Mouse (Mus musculus) midbrain, embryonic 15.5 days (tissue): ENCODE data around the gene 4930412O13Rik. TPM values are rescaled to one million over a fixed set of nuclear protein-coding genes. Genes with fewer than 3 reads are reported as not detected.
A peak's percentile ranks its signal among the peaks of the same experiment; 100 is the strongest.

Experiments
- ATAC-seq: fragments of 200-750 bp; cut with Nextera tagmentation; replicated peaks from 2 replicates; pipeline ENCODE4 v1.8.0; 2017; ENCODE audit warnings: moderate TSS enrichment
- H3K27ac ChIP-seq: fragments of 300-500 bp; sonication (generic); 2 replicates; pipeline ENCODE4 v1.5.1; 2015; ENCODE audit warnings: mild to moderate bottlenecking, inconsistent platforms
- H3K27me3 ChIP-seq: fragments of 300-500 bp; sonication (generic); replicated peaks from 2 replicates; pipeline ENCODE4 v1.6.1; 2015; ENCODE audit warnings: inconsistent platforms
- H3K36me3 ChIP-seq: fragments of 300-500 bp; sonication (generic); replicated peaks from 2 replicates; pipeline ENCODE4 v1.6.1; 2015; ENCODE audit warnings: inconsistent platforms
- H3K4me1 ChIP-seq: fragments of 300-500 bp; sonication (generic); 2 replicates; pipeline ENCODE4 v1.6.1; 2015; ENCODE audit warnings: inconsistent platforms
- H3K4me2 ChIP-seq: fragments of 300-500 bp; sonication (generic); 2 replicates; pipeline ENCODE4 v1.6.1; 2015; ENCODE audit warnings: inconsistent platforms, mild to moderate bottlenecking, moderate library complexity
- H3K4me3 ChIP-seq: fragments of 300-500 bp; sonication (generic); 2 replicates; pipeline ENCODE4 v1.5.1; 2015; ENCODE audit warnings: mild to moderate bottlenecking, inconsistent platforms
- H3K9ac ChIP-seq: fragments of 300-500 bp; sonication (generic); 2 replicates; pipeline ENCODE4 v1.6.1; 2015; ENCODE audit warnings: mild to moderate bottlenecking, inconsistent platforms
- H3K9me3 ChIP-seq: fragments of 300-500 bp; sonication (generic); 2 replicates; pipeline ENCODE4 v1.6.1; 2016; ENCODE audit warnings: inconsistent platforms
- WGBS: fragments of 180-500 bp; shearing (Covaris S2); methylation state at CpG from one replicate; pipeline ENCODE4 v1.1.7; 2015; ENCODE audit warnings: mixed read lengths; 5-methylcytosine and 5-hydroxymethylcytosine counted together
- polyA plus RNA-seq: library from polyadenylated mRNA; unstranded; fragments of >200 nt; fragmentation: Nextera tagmentation; extraction: Ambion mirVana; gene quantifications from 2 replicates; pipeline ENCODE4 v1.2.1, GENCODE M21; 2015

Gene 4930412O13Rik
- polyA plus RNA-seq, 1 experiment from 2014 or later: 1.3 TPM

DNA sequence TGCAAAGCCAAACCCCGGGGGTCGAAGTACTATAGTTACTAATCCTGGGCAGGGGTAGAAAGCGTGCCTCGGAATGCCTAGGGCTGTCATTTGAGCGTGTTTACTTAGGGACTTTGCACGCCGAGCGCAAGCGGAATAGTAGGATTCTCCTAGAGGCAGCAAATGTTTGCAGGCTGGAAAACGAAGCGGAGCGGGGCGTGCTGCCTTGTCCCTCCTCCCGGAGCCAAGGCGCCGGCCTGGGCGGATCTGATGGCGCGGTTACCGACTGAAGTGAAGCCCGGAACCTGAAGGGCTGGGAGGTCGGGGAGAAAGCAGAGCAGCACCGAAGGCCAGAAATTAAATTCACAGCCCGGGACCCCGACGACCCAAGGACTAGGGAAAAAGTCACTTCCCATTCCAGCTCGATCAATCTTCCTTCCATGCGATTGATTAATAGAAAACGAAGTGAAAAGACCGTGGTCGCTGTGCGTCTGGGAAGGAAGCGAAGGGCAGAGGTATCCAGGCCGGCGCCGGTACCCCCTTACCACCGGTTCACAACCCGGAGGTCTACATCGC lies 1.4 kb downstream of the 4930412O13Rik start:
- ATAC-seq: no peak
- under 1% methylated on average over 39 of the region's 39 CpGs for WGBS
- Histone ChIP-seq H3K4me2 (peak overlapping the region; percentile 67), H3K9me3 (no peaks in the 10 kb centered on the region), H3K27me3 (peaks cover 52% of the 10 kb centered on the region), H3K4me1 (peaks cover 29% of the 10 kb centered on the region), H3K9ac (peak overlapping the region; percentile 41), H3K27ac (peak overlapping the region; percentile 81), H3K4me3 (peak overlapping the region; percentile 43), H3K36me3 (no peaks in the 10 kb centered on the region)

DNA sequence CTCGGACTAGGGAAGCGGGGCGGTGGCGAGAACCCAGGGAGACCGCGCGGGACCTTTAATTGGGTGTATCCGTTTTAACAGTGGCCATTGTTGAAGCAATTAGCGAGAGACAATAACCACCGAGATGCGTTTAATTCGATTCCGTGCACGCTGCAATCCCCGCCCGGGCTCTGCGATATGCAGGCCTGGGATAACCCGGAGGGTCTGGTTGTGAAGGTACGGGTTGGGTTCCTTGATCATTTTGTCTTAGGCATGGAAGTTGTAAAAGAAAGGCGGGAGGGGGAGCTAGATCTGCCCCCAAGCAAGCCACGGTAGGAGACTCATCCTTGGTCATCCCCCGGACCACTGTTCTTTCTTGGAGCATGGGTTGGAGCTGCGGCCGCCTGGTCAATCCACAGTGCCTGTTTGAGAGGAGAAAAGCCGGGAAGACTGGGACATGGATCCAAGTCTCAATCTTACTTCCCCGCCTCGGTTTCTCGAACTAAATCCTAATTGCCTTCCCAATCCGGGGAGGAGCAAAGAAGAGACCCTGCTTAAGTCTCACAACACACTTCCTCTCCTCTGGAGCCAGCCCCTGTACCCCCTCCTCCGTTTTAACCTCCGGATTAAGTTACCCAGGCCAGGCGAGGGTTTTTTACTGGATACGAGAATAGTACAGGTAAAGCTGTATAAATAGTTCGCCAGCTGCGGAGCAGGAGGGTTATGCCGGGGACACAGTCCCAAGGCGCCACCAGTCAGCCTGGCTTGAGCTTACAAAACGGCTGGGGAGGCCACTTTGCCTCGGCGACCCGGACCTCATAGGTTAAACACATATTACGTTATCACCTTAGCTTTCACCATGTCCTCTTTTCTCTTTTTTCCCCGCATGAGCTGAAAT lies 2.1 kb downstream of the 4930412O13Rik start:
- WGBS: under 1% methylated on average over 43 of the region's 43 CpGs
- H3K9me3 ChIP-seq: no peaks in the 10 kb centered on the region
- peak overlapping the region; percentile 67 for H3K4me2 ChIP-seq
- peaks cover 29% of the 10 kb centered on the region for H3K4me1 ChIP-seq
- H3K4me3 ChIP-seq: peak overlapping the region; percentile 43
- peak overlapping the region; percentile 41 for H3K9ac ChIP-seq
- H3K36me3 ChIP-seq: no peaks in the 10 kb centered on the region
- ATAC-seq: no peak
- peak overlapping the region; percentile 81 for H3K27ac ChIP-seq
- H3K27me3 ChIP-seq: peaks cover 54% of the 10 kb centered on the region

DNA sequence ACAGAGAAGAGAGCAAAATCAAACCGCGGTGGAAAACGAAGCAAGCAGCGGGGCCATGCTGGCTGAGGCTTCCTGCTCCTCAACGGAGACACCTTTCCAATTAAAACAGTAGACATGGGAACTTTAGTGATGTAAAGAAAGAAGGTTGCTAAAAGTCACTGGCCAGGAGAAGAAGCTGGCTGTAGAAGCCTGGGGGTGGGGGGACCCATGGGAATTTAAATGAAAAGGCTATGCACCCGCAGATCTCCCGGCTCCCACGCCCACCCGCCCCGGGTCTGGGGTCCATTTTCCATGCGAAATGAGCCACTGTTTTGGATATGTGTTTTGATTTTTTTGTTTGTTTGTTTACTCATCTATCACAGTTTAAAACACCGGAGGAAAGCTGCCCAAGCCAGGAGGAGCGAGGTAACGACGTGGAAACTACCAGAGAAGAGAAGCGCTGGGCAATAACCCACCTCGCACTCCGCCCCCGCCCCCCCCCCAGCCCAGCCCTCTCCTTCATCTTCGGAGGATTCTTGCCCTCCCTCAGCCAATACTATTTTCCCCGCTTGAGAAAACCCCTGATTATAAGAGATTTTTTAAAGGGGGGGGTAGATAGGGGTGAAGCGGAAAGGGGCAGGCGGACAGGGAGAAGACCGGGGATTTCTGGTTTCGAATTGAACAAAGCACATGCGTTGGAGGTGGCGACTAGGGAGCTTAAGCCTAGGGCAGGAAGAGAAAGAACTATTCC lies 2.9 kb downstream of the 4930412O13Rik start:
- Histone ChIP-seq H3K4me2 (peak overlapping the region; percentile 67), H3K27ac (peak overlapping the region; percentile 81), H3K36me3 (no peaks in the 10 kb centered on the region), H3K9ac (peak overlapping the region; percentile 41), H3K27me3 (peaks cover 53% of the 10 kb centered on the region), H3K4me3 (peak overlapping the region; percentile 43), H3K9me3 (no peaks in the 10 kb centered on the region), H3K4me1 (peaks cover 23% of the 10 kb centered on the region)
- ATAC-seq: no peak
- whole genome bisulfite sequencing: under 1% methylated on average over 25 of the region's 27 CpGs

DNA sequence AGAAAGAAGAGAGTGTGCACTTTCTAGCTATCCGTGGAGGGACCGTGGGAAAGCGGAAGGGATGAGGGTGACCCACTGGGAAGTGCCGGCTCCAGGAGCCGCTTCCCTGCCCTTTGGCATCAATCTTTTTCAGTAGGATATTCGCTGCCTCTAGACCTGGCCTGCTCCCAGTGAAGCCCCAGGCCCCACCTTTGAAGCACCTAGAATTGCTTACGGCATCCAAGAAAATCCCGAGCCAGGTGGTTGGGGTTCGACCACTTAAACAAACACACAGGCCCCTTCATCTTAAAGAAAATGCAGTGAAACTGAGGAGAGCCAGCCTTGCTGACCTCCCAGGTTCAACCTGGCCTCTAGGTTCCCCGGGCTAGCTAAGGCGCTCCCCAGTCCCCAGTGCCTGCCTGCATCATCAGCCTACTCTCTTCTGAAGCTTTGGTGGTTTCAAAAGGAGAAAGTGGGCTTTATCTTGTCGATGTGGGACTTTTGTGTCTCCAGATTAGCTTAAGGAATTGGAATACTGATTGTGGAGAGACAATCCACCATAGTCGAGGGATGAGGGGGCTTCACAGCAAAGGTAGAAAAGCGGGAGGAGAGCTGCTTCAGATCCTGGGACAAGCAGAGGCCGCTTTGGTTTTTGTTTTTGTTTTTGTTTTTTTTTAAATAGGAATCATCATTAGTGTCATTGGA lies 3.6 kb downstream of the 4930412O13Rik start:
- Histone ChIP-seq H3K27me3 (peaks cover 53% of the 10 kb centered on the region), H3K4me2 (peak overlapping the region; percentile 67), H3K4me3 (peak overlapping the region; percentile 43), H3K4me1 (peaks cover 23% of the 10 kb centered on the region), H3K27ac (peak overlapping the region; percentile 81), H3K9ac (peak overlapping the region; percentile 41), H3K36me3 (no peaks in the 10 kb centered on the region), H3K9me3 (no peaks in the 10 kb centered on the region)
- WGBS: 2% methylated on average over 15 of the region's 15 CpGs
- ATAC-seq: no peak

DNA sequence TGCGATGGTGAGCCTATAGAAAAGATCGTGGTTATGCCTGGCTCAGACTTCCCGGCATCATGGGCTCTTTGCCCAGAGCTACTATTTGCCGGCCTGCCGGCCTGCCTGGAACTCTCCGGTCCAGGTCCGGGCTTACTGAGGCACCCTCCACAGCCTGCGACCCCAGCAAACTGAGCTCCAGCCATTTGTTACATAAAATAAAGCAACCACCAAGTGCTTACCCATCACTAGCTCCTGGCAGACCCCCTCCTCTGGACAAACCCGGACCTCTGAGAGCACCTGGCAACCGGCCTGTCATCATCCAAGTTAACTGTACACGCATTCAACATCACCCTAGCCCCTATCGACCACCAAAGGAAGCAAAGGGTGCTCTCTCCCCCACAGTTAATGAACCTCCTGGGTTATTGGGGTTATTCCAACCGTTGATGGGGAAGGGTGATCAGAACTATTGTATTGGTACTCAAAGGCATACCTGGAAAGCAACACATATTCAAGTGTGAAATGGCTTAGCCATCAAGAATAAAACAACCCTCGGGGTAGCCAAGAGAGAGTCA lies 4.2 kb downstream of the 4930412O13Rik start:
- Histone ChIP-seq H3K4me2 (peak overlapping the region; percentile 67), H3K4me1 (peaks cover 23% of the 10 kb centered on the region), H3K9ac (peak overlapping the region; percentile 38), H3K36me3 (no peaks in the 10 kb centered on the region), H3K9me3 (no peaks in the 10 kb centered on the region), H3K27me3 (peaks cover 52% of the 10 kb centered on the region), H3K4me3 (peak overlapping the region; percentile 43), H3K27ac (peak overlapping the region; percentile 81)
- no peak for ATAC-seq
- 2% methylated on average over 14 of the region's 14 CpGs for WGBS

DNA sequence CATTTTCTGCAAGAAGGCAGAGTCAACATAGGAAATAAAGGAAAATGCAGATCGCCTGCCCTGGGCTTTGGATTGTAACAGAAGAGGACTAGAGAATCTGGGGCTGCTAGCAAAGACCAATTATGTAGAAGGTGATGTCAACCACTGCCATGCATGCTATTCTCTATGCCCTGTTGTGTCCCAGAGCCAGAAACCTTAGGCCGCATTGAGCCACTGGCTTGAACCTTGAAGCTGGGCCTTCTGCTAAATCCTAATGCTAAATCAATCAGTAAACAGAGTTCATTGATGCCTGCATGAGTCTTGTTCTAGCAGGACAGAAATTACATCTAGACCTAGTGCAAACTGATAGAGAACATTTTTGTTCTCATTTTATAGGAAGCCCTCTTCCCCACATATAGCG lies 5.0 kb downstream of the 4930412O13Rik start:
- peak overlapping the region; percentile 38 for H3K9ac ChIP-seq
- H3K4me2 ChIP-seq: peak overlapping the region; percentile 67
- no peaks in the 10 kb centered on the region for H3K36me3 ChIP-seq
- H3K27ac ChIP-seq: peak overlapping the region; percentile 81
- ATAC-seq: no peak
- H3K4me3 ChIP-seq: peak overlapping the region; percentile 43
- 11% methylated on average over 3 of the region's 3 CpGs for WGBS
- H3K27me3 ChIP-seq: peaks cover 57% of the 10 kb centered on the region
- peaks cover 18% of the 10 kb centered on the region for H3K4me1 ChIP-seq
- no peaks in the 10 kb centered on the region for H3K9me3 ChIP-seq

DNA sequence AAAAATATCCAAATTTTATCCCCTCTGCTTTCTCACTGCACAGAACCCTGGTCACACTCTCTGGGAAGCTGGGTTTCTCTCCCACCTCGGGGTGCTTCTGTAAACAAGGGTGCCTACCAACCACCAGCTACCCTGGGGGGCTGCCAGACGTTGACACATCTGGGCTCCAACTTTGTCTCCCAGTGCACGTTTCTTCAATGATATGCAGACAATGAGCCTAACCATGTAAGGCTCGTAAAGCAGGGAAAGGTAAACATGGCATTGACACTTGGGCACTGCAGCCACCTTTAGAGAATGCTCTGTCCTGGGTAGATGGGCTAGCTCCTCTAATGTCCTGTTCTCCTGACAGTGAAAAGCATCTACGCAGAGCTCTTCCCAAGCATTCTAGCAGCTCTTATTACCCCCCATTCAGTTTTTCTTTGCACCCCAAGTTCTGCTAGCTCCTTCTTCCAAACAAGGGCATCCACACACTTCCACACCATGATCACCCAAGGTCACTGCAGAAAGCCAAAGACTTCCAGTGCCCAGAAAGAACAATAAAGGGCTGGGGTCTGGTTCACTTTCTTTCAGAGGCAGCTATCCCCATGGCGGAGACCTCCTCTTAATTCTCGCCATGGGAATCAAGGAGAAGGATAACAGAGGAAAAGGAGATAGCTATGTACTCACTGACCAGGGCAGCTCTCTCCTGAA lies 6.0 kb downstream of the 4930412O13Rik start:
- Histone ChIP-seq H3K27me3 (peaks cover 58% of the 10 kb centered on the region), H3K36me3 (no peaks in the 10 kb centered on the region), H3K9me3 (no peaks in the 10 kb centered on the region), H3K4me1 (peaks cover 10% of the 10 kb centered on the region), H3K27ac (peak overlapping the region; percentile 81), H3K4me2 (peak overlapping the region; percentile 67), H3K4me3 (peak overlapping the region; percentile 43), H3K9ac (peak overlapping the region; percentile 38)
- ATAC-seq: no peak
- WGBS: 1% methylated on average over 7 of the region's 7 CpGs

DNA sequence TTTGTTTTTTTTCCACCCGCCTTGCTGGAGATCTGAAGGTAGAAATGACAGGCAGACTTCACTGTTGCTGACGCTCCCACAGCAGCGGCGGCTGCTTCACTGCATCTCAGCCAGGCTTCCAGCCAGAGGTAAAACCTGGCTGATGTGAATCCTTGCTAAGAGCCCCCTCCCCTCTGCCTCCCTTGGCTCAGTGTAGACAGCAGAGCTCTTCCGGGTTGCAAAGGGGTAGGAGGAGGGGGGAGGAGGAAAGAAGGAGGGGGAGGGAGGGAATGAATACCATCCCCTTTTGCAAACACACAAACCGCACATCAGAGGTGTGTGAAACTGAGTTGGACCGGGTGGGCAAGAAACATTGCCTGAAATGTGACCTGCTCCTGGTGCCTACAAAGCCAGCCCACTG lies 6.6 kb downstream of the 4930412O13Rik start:
- Histone ChIP-seq H3K9ac (peak overlapping the region; percentile 38), H3K4me2 (peak overlapping the region; percentile 67), H3K4me1 (peaks cover 4% of the 10 kb centered on the region), H3K36me3 (no peaks in the 10 kb centered on the region), H3K27ac (peak overlapping the region; percentile 81), H3K9me3 (no peaks in the 10 kb centered on the region), H3K4me3 (peak overlapping the region; percentile 43), H3K27me3 (peaks cover 59% of the 10 kb centered on the region)
- ATAC-seq: peak; percentile 62
- WGBS: 0% methylated on average over 7 of the region's 7 CpGs

DNA sequence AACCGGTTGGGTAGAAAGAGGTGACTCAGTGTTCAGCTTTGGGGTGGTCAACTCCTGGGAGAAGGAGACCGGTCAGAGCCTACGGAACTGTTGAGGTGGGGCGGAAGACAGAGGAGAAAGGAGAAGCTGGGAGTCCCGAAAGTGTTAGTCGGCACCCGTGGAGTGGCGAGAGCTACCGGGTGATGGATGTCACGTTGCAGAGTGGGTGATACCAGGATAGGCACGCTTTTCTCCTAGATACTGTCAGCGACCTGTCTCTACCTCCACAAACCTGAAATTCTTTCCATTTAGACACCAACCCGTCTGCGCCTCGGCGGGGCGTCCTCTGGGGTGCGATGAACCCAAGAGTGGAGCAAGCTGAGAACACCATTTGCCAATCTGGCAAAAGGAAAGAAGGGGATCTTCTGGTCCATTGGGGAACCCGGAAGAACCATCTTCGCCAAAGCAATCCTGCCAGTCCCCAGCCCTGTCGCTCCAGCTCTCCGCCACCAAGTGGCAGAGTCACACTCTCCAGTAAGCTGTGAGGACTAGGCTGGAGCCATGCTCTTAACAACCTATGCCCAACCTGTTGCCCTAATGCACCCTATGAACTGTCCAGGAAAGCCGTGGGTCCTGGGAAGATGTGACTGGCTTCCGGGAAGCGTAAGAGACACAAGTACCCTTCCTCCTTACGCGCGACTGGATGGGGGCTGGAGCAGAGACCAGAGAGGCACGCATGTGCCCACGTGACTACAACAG lies 8.0 kb downstream of the 4930412O13Rik start, which contains the start of gene 9230102O04Rik:
Gene 9230102O04Rik (minus strand): TSS at position 628 of the 738 bp plus-strand sequence.
- H3K9ac ChIP-seq: no peak within 1 kb of the TSS; the same call in 1 of the 2 replicates
- ATAC-seq: peak; percentile 66
- no peaks in the 10 kb centered on the region for H3K9me3 ChIP-seq
- H3K36me3 ChIP-seq: no peaks in the 10 kb centered on the region
- H3K27ac ChIP-seq: peak within 1 kb of the TSS; percentile 14
- H3K4me1 ChIP-seq: no peaks in the 10 kb centered on the region; the same call in 1 of the 2 replicates
- H3K27me3 ChIP-seq: peaks cover 72% of the 10 kb centered on the region
- H3K4me2 ChIP-seq: peak within 1 kb of the TSS; percentile 67
- WGBS: 1% methylated on average over 30 of the region's 30 CpGs
- peak within 1 kb of the TSS; percentile 32 for H3K4me3 ChIP-seq

DNA sequence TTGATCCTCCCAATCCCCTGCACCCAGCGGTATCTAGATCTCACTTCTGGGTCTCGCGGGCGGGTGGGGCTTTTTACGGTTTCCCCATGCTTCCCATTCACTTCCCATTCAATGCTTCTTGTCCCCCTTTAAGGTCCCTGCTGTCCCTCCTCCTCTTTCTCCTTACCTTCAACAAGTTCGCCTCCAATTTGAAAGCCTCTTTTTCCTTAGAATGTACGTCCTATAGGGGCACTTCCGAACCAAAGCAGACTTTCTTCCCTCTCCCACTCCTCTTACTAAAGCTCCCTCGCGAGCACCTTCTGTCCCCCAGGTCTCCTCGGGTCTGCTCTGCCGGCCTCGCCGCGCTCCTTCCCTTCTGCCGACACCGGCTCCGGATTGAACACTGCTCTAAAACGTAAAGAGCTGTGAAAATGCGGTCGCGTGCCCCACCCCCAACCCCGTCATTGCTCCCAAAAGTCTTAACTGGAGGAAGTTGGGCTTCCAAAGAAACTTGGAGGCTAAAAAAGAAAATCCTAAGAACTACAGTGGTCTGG lies 8.7 kb downstream of the 4930412O13Rik start, which contains the start of gene Gata3:
Gene Gata3 (minus strand): TSS at position 384 of the 533 bp plus-strand sequence.
- H3K9ac ChIP-seq: no peak within 1 kb of the TSS; the same call in 1 of the 2 replicates
- no peaks in the 10 kb centered on the region; the same call in 1 of the 2 replicates for H3K4me1 ChIP-seq
- 1% methylated on average over 23 of the region's 23 CpGs for WGBS
- peak within 1 kb of the TSS; percentile 67 for H3K4me2 ChIP-seq
- no peaks in the 10 kb centered on the region for H3K36me3 ChIP-seq
- H3K9me3 ChIP-seq: no peaks in the 10 kb centered on the region
- no peak for ATAC-seq
- H3K27me3 ChIP-seq: peaks cover 73% of the 10 kb centered on the region
- H3K4me3 ChIP-seq: peak within 1 kb of the TSS; percentile 32
- H3K27ac ChIP-seq: peak within 1 kb of the TSS; percentile 14
